Mouse (Mus musculus): ENCODE measurements at regions not wholly inside any gene's neighbourhood (a gene's known extent, or its start where the extent isn't known, plus 50 kb on each side); places are given as distances from the start of the nearest gene placed in this dataset.

DNA sequence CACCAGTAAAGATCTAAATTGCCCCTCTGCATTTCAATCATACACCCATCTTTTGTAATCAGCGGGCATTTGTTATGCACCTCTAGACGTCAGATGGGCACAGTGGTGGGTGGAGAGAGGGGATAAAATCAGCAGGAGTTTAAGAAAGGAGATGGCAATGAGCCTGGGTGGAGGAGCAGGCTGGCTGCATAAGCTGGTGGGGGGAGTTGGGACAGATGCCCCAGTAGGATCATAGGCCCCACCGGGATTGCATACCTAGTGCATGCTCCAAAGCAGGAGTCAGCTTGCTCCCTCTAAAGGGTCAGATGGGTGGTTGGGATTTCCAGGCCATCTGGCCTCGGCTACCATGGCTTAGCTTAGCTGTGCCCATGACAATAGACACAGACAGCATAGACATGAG is 273.2 kb downstream of the Med10 start:
- dilution Hi-C loops (cut with MboI; ENCODE audit: extremely low pct_ligation_motif_present, extremely low pct_unique_long_range_greater_than_20kb, low sequenced_read_pairs) = no loop called here
- Histone ChIP-seq H3K4me3 (replicated peaks in 1 of 3; ENCODE audit: low read depth in 2 of 3, low read length in 2 of 3, poor library complexity in 1 of 3) (no peak overlapping the region), H3K27me3 (replicated peaks) (no peaks in the 10 kb centered on the region), H3K27ac (ENCODE audit: insufficient read depth, low read depth) (no peak overlapping the region), H3K9me3 (replicated peaks; ENCODE audit: low read length) (peaks cover 73% of the 10 kb centered on the region), H3K4me2 (ENCODE audit: insufficient read depth, low read depth, poor library complexity, severe bottlenecking) (no peak overlapping the region), H3K9ac (ENCODE audit: insufficient read depth, low read depth) (no peak overlapping the region), H3K4me1 (ENCODE audit: control insufficient read depth in 1 of 2, insufficient read depth in 2 of 2) (no peaks in the 10 kb centered on the region), H3K79me2 (replicated peaks; ENCODE audit: control insufficient read depth, extremely low read depth, insufficient read depth, poor library complexity, severe bottlenecking) (no peaks in the 10 kb centered on the region), H3K36me3 (replicated peaks in 1 of 2; ENCODE audit: control insufficient read depth in 1 of 2, insufficient read depth in 1 of 2, low read length in 1 of 2) (no peaks in the 10 kb centered on the region)
- no peak for DNase-seq (ENCODE audit: extremely low read depth)
- TF ChIP-seq SIN3A (IDR thresholded peaks at IDR 0.05; ENCODE audit: low read length) = no peak
- no peak for TF ChIP-seq POLR2A (IDR thresholded peaks at IDR 0.05; ENCODE audit: low read depth, low read length)
- in situ Hi-C loops (cut with MboI; ENCODE audit: low pct_ligation_motif_present, low pct_unique_long_range_greater_than_20kb, low sequenced_read_pairs) = no loop called here

DNA sequence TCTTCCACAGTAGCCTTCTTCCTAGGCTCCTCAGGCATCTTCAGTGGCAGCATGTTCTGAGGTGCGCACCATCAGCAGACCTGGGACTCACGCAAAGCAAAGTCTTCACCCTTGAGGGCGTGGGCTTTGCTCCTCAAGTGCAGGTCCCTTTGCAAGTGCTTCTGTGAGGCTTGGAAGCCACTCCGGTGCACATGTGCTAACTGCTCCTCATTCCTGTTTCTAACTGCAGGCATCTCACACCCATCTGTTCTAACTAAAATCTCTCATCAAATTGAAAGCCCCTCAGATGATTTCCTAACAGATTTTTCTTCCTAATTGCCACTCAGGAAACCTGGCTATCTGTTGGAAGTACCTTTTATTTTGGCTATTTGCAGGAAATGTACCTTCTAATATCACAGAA is 278.9 kb downstream of the Med10 start:
- no peak for DNase-seq (ENCODE audit: extremely low read depth)
- no peak overlapping the region for H3K4me2 ChIP-seq (ENCODE audit: insufficient read depth, low read depth, poor library complexity, severe bottlenecking)

DNA sequence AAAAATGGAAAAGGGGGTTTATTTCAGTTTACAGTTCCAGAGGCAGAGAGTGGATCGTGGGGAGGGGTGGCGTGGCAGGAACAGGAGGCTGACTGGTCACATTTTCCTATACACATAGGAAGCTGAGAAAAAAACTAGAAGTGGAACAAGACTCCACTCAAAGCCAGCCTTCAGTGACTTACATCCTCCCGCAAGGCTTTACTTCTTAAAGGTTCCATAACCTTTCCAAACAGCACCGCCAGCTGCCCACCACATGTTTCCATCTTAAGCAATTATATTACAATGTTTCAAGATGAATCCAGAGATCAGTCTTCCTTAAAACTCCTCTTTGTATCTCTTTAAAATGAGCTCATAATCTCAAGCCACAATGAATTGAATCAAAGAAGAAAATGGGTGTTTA is 290.7 kb downstream of the Med10 start:
- in situ Hi-C loops (cut with MboI; ENCODE audit: low pct_ligation_motif_present, low pct_unique_long_range_greater_than_20kb, low sequenced_read_pairs) = no loop called here

More for the DNA sequence above, 278.9 kb downstream of the Med10 start:
- Histone ChIP-seq H3K27me3 (replicated peaks) (no peaks in the 10 kb centered on the region), H3K79me2 (replicated peaks; ENCODE audit: control insufficient read depth, extremely low read depth, insufficient read depth, poor library complexity, severe bottlenecking) (no peaks in the 10 kb centered on the region), H3K4me1 (ENCODE audit: control insufficient read depth in 1 of 2, insufficient read depth in 2 of 2) (no peaks in the 10 kb centered on the region), H3K4me3 (replicated peaks in 1 of 3; ENCODE audit: low read depth in 2 of 3, low read length in 2 of 3, poor library complexity in 1 of 3) (no peak overlapping the region), H3K36me3 (replicated peaks in 1 of 2; ENCODE audit: control insufficient read depth in 1 of 2, insufficient read depth in 1 of 2, low read length in 1 of 2) (no peaks in the 10 kb centered on the region), H3K9me3 (replicated peaks; ENCODE audit: low read length) (peaks cover 75% of the 10 kb centered on the region), H3K9ac (ENCODE audit: insufficient read depth, low read depth) (no peak overlapping the region), H3K27ac (ENCODE audit: insufficient read depth, low read depth) (no peak overlapping the region)
- TF ChIP-seq UBTF (IDR thresholded peaks at IDR 0.05; ENCODE audit: low read depth, low read length) (no peak), CHD1 (IDR thresholded peaks at IDR 0.05; ENCODE audit: low read depth, low read length) (no peak), JUND (conservative IDR thresholded peaks at IDR 0.05; ENCODE audit: low read depth, low read length) (no peak), GABPA (IDR thresholded peaks at IDR 0.05; ENCODE audit: insufficient replicate concordance, low read depth, low read length) (no peak), POLR2AphosphoS2 (IDR thresholded peaks at IDR 0.05; ENCODE audit: low read depth, low read length) (no peak), RCOR1 (conservative IDR thresholded peaks at IDR 0.05; ENCODE audit: low read depth, low read length) (no peak), TCF12 (IDR thresholded peaks at IDR 0.05; ENCODE audit: low read depth, low read length) (no peak), ZNF384 (IDR thresholded peaks at IDR 0.05; ENCODE audit: low read depth, low read length) (no peak), JUN (IDR thresholded peaks at IDR 0.05; ENCODE audit: insufficient read depth, low read depth, low read length) (no peak), KAT2A (IDR thresholded peaks at IDR 0.05; ENCODE audit: insufficient replicate concordance, low read length) (no peak), MAZ (IDR thresholded peaks at IDR 0.05; ENCODE audit: low read depth, low read length) (no peak), NELFE (IDR thresholded peaks at IDR 0.05; ENCODE audit: low read depth, low read length) (no peak)
- in situ Hi-C loops (cut with MboI; ENCODE audit: low pct_ligation_motif_present, low pct_unique_long_range_greater_than_20kb, low sequenced_read_pairs) = no loop called here
- dilution Hi-C loops (cut with MboI; ENCODE audit: extremely low pct_ligation_motif_present, extremely low pct_unique_long_range_greater_than_20kb, low sequenced_read_pairs) = no loop called here

More for the DNA sequence above, 290.7 kb downstream of the Med10 start:
- TF ChIP-seq HCFC1 (IDR thresholded peaks at IDR 0.05; ENCODE audit: low read depth, low read length) (no peak), ZC3H11A (IDR thresholded peaks at IDR 0.05; ENCODE audit: low read depth, low read length) (no peak), TBP (conservative IDR thresholded peaks at IDR 0.05; ENCODE audit: low read depth, low read length) (no peak), POLR2AphosphoS2 (IDR thresholded peaks at IDR 0.05; ENCODE audit: low read depth, low read length) (no peak), SMC3 (IDR thresholded peaks at IDR 0.05; ENCODE audit: low read depth, low read length) (no peak), IRF4 (IDR thresholded peaks at IDR 0.05; ENCODE audit: low read depth, low read length) (no peak), UBTF (IDR thresholded peaks at IDR 0.05; ENCODE audit: low read depth, low read length) (no peak), NRF1 (IDR thresholded peaks at IDR 0.05; ENCODE audit: low read depth, low read length) (no peak), MEF2A (IDR thresholded peaks at IDR 0.05; ENCODE audit: borderline replicate concordance, low read depth, low read length) (no peak), RCOR1 (conservative IDR thresholded peaks at IDR 0.05; ENCODE audit: low read depth, low read length) (no peak), MAZ (IDR thresholded peaks at IDR 0.05; ENCODE audit: low read depth, low read length) (no peak), MAFK (IDR thresholded peaks at IDR 0.05; ENCODE audit: insufficient replicate concordance, low read length) (no peak), JUN (IDR thresholded peaks at IDR 0.05; ENCODE audit: insufficient read depth, low read depth, low read length) (no peak), USF2 (conservative IDR thresholded peaks at IDR 0.05; ENCODE audit: low read depth, low read length) (no peak), RAD21 (IDR thresholded peaks at IDR 0.05; ENCODE audit: low read depth, low read length) (no peak)
- no peaks in the 10 kb centered on the region for H3K4me1 ChIP-seq (ENCODE audit: control insufficient read depth in 1 of 2, insufficient read depth in 2 of 2)
- H3K9ac ChIP-seq (ENCODE audit: insufficient read depth, low read depth) = no peak overlapping the region
- no peak for DNase-seq (ENCODE audit: extremely low read depth)
- no peak overlapping the region for H3K4me3 ChIP-seq (replicated peaks in 1 of 3; ENCODE audit: low read depth in 2 of 3, low read length in 2 of 3, poor library complexity in 1 of 3)
- H3K4me2 ChIP-seq (ENCODE audit: insufficient read depth, low read depth, poor library complexity, severe bottlenecking) = no peak overlapping the region
- H3K27me3 ChIP-seq (replicated peaks) = no peaks in the 10 kb centered on the region
- H3K79me2 ChIP-seq (replicated peaks; ENCODE audit: control insufficient read depth, extremely low read depth, insufficient read depth, poor library complexity, severe bottlenecking) = no peaks in the 10 kb centered on the region
- peaks cover 68% of the 10 kb centered on the region for H3K9me3 ChIP-seq (replicated peaks; ENCODE audit: low read length)
- H3K36me3 ChIP-seq (replicated peaks in 1 of 2; ENCODE audit: control insufficient read depth in 1 of 2, insufficient read depth in 1 of 2, low read length in 1 of 2) = no peaks in the 10 kb centered on the region
- H3K27ac ChIP-seq (ENCODE audit: insufficient read depth, low read depth) = no peak overlapping the region
- dilution Hi-C loops (cut with MboI; ENCODE audit: extremely low pct_ligation_motif_present, extremely low pct_unique_long_range_greater_than_20kb, low sequenced_read_pairs) = no loop called here
